Comparison of ENCODE assay signal across 8 mouse cellular contexts in genomic region chr5:88765587-88765986, GRCm38 (mm10). TPM values are rescaled to one million over a fixed set of nuclear protein-coding genes. Genes with fewer than 3 reads are reported as not detected.
DNase-seq lines count a peak whose midpoint lies in the region; ATAC-seq and TF ChIP-seq lines count a peak whose summit lies in the region.

No protein-coding gene starts in this region.

- TF ChIP-seq CTCF in thymus, adult 2 months (IDR thresholded peaks at IDR 0.05; ENCODE audit: borderline replicate concordance, control insufficient read depth, extremely low read depth, insufficient read depth, low read length, poor library complexity): no peak

- TF ChIP-seq POLR2A in thymus, adult 2 months (IDR thresholded peaks at IDR 0.05; ENCODE audit: control insufficient read depth, extremely low read depth, insufficient read depth, low read length, poor library complexity): no peak

- DNase-seq in frontal cortex, postnatal 10 days (ENCODE audit: low spot score in 2 of 2): no peak
- no peak for DNase-seq in thymus, adult 2 months
- no peak for DNase-seq in thymus, postnatal 10 days (ENCODE audit: low spot score in 2 of 2)
- DNase-seq in right cerebral cortex, adult 18-20 months: no peak
- DNase-seq in frontal cortex, postnatal 25 days (ENCODE audit: low spot score in 2 of 2): no peak
- no peak for DNase-seq in adrenal gland, postnatal 4 days (ENCODE audit: low spot score in 2 of 2)

- peak overlapping the region; percentile 89 for H3K9ac ChIP-seq in liver, embryonic 12.5 days

- peak overlapping the region; percentile 88 for H3K27ac ChIP-seq in thymus, adult 2 months (ENCODE audit: control insufficient read depth, insufficient read depth, low read length)
- peak overlapping the region; percentile 94 for H3K27ac ChIP-seq in liver, embryonic 12.5 days

- H3K4me1 ChIP-seq in thymus, adult 2 months (replicated peaks; ENCODE audit: control insufficient read depth, insufficient read depth, low read length): peaks cover 7% of the 10 kb centered on the region
- H3K4me1 ChIP-seq in liver, embryonic 12.5 days: peaks cover 52% of the 10 kb centered on the region

- H3K9me3 ChIP-seq in liver, embryonic 12.5 days (replicated peaks): no peaks in the 10 kb centered on the region

- H3K4me3 ChIP-seq in thymus, adult 2 months (ENCODE audit: control insufficient read depth, insufficient read depth, low read length): peak overlapping the region; percentile 92
- H3K4me3 ChIP-seq in liver, embryonic 12.5 days: peak overlapping the region; percentile 91

- no peaks in the 10 kb centered on the region for H3K27me3 ChIP-seq in thymus, adult 2 months (ENCODE audit: control insufficient read depth, insufficient read depth, low read length)
- H3K27me3 ChIP-seq in liver, embryonic 12.5 days (replicated peaks): no peaks in the 10 kb centered on the region

- ATAC-seq in frontal cortex, adult (ENCODE audit: low TSS enrichment): peak; percentile 18; the same call in 1 of the 2 replicates
- ATAC-seq in liver, embryonic 12.5 days: no peak

- H3K4me2 ChIP-seq in liver, embryonic 12.5 days: peak overlapping the region; percentile 80

- H3K36me3 ChIP-seq in thymus, adult 2 months (ENCODE audit: control insufficient read depth, insufficient read depth, low read length): peaks cover 16% of the 10 kb centered on the region
- peaks cover 36% of the 10 kb centered on the region for H3K36me3 ChIP-seq in liver, embryonic 12.5 days

- WGBS in thymus, adult 2 months: 1% methylated on average over 6 of the region's 6 CpGs
- 5% methylated on average over 6 of the region's 6 CpGs for WGBS in liver, embryonic 12.5 days (ENCODE audit: insufficient replicate concordance)

RNA-seq across cellular contexts. Expression of gene Dck, which starts 0.8 kb away (rescaled TPM):
- polyA plus RNA-seq in thymus, adult 2 months (2012; rRNA removed): 58.2 and 75.9 TPM in 2 replicates
- polyA plus RNA-seq in liver, embryonic 12.5 days (2016; fragmentation: Nextera tagmentation; extraction: Ambion mirVana): 96.1 and 100 TPM in 2 replicates
- total RNA-seq in adrenal gland, postnatal 4 days (2021): 10 to 100 TPM; 11.9 to 15.7 TPM

RNA-seq across cellular contexts. Expression of gene Mob1b, which starts 44.9 kb away (rescaled TPM):
- 3.8 and 4.9 TPM in 2 replicates for polyA plus RNA-seq in thymus, adult 2 months (2012; rRNA removed)
- 13.3 and 13.5 TPM in 2 replicates for polyA plus RNA-seq in liver, embryonic 12.5 days (2016; fragmentation: Nextera tagmentation; extraction: Ambion mirVana)
- total RNA-seq in adrenal gland, postnatal 4 days (2021): 10 to 100 TPM; 42.6 to 44.1 TPM
